Mouse (Mus musculus): ENCODE data around the gene Fkbp9. TPM values are rescaled to one million over a fixed set of nuclear protein-coding genes. Genes with fewer than 3 reads are reported as not detected.

The Fkbp9 gene
- polyA plus RNA-seq, 1 experiment from 2014 or later = 52.8 TPM

Other genes with a start within 250 kb of the Fkbp9 start
- 139 and 144 TPM in 2 replicates for gene Lsm5, start 127.3 kb upstream of the Fkbp9 start, polyA plus RNA-seq (2016; fragmentation: Nextera tagmentation; extraction: Ambion mirVana)
- 38.3 and 38.7 TPM in 2 replicates for gene Avl9, start 117.2 kb upstream of the Fkbp9 start, polyA plus RNA-seq (2016; fragmentation: Nextera tagmentation; extraction: Ambion mirVana)
- 41.5 and 46.5 TPM in 2 replicates for gene Kbtbd2, start 34.2 kb upstream of the Fkbp9 start, polyA plus RNA-seq (2016; fragmentation: Nextera tagmentation; extraction: Ambion mirVana)
- 102 and 106 TPM in 2 replicates for gene Nt5c3, start 91.9 kb downstream of the Fkbp9 start, polyA plus RNA-seq (2016; fragmentation: Nextera tagmentation; extraction: Ambion mirVana)
- gene Vmn1r4, start 92.0 kb downstream of the Fkbp9 start, polyA plus RNA-seq (2016; fragmentation: Nextera tagmentation; extraction: Ambion mirVana) = 0.41 and 0.46 TPM in 2 replicates
- not detected in 2 replicates for gene Vmn1r5, start 138.2 kb downstream of the Fkbp9 start, polyA plus RNA-seq (2016; fragmentation: Nextera tagmentation; extraction: Ambion mirVana)
- gene Vmn1r6, start 165.2 kb downstream of the Fkbp9 start, polyA plus RNA-seq (2016; fragmentation: Nextera tagmentation; extraction: Ambion mirVana) = not detected in 2 replicates
- gene Vmn1r7, start 193.3 kb downstream of the Fkbp9 start, polyA plus RNA-seq (2016; fragmentation: Nextera tagmentation; extraction: Ambion mirVana) = not detected in 2 replicates
- gene Vmn1r8, start 200.2 kb downstream of the Fkbp9 start, polyA plus RNA-seq (2016; fragmentation: Nextera tagmentation; extraction: Ambion mirVana) = not detected in 2 replicates
- gene Vmn1r9, start 234.7 kb downstream of the Fkbp9 start, polyA plus RNA-seq (2016; fragmentation: Nextera tagmentation; extraction: Ambion mirVana) = not detected in 2 replicates